Mouse (Mus musculus) adrenal gland, adult (tissue): ENCODE results near the gene St8sia6.

ENCODE experiments used
- DNase-seq, 2 experiments: peaks; one replicate each; pipeline ENCODE4 v3.0.0; 2022 to 2023; ENCODE audit warnings: low spot score in 1 of 2; ENCODE audit not compliant: inconsistent age in 2 of 2

Gene St8sia6

DNA sequence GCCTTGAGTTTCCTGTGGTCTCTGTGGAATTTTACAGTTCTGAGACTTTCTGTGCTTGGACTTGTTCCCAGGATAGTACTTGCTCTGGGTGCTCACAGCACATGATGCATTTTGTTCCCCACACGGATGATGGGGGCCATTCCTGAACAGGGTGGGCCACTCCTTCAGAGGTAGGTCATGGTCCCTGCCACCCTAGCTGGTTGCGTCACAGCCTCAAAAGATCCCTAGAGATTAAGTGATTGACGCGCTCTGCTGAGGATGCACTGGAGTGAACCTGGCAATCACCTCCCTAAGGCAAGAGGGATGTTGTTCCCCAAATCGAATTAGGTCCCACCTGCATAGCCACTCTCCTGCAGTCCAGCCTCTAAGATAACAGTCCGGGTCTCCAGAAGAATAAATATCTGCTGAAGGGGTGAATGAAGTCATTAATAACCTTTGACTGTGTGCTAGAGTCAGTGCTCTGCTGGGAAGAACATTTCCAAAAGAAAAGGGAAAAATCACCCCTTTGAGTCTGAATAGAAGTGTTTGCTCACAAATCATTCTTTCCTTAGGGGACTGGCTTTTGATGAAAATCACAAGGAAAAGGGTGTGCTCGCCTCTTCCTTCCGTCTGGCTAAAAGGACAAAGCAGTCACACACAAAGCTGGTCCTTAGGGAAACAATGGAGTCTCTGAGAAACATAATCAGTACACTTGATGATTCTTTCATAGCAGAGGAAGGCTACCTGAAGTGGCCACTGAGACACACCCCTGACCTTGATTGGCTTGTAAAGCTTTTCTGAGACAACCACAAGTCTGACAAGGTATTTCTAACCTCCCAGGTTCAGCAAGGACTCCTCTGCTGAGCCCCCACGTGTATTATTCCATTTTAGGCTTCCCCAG lies 26.1 kb downstream of the St8sia6 start:
- DNase-seq, result no peak

DNA sequence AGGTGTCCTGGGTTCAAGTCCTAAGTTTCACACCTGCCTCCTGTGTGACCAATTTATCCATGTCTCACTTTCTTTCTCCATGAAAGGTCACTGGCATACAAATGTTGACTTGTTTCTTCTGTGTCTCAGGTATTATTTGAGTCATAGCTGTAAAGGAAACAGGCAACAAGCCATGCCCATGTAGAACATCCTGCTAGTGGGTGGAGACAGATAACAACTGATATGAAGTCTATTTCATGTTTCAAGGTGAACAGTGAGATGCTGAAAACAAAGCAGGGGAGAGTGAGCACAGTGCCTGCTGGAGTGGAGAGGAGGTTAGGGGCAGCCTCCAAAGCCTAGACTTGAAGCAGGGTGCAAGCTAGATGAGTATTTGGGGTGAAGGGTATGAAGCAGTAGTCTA lies 33.5 kb downstream of the St8sia6 start:
- DNase-seq, result no peak

DNA sequence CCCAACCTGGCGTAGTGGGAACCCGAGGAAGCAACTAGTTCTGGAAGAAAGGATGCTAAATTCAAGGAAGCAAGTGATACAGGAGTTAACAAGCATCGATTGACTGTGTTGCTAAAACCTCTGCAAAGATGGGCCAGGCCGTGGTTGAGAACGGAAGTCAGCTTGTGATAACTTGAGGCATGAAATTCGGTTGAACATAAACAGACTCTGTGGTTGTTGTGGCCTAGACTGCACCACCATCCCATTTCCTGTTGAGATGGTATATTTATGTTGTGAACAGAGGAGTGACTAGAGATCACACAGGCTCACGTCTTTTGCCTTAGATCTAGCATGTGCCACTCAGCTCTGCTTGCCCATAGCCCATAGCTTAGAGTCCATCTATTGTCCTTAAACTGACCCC lies 36.5 kb downstream of the St8sia6 start:
- no peak for DNase-seq

DNA sequence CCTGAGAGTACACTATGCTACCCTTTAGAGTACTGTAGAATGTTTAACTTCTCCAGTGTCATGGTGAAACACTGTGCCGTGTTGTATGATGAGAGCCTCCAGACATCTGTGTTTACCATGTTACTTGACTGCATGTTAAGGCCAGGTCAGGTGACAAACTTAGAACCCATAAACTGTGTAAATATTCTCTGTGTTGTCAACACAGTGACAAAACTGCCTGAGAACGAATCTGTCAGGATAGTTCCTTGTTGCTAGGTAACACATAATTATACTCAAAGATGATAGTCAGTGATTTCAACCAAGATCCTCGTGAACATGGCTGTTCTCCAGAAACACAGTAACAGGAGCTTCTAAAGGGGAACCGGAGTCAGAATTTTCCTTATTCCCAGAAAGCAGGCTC lies 38.1 kb downstream of the St8sia6 start:
- DNase-seq, result no peak

DNA sequence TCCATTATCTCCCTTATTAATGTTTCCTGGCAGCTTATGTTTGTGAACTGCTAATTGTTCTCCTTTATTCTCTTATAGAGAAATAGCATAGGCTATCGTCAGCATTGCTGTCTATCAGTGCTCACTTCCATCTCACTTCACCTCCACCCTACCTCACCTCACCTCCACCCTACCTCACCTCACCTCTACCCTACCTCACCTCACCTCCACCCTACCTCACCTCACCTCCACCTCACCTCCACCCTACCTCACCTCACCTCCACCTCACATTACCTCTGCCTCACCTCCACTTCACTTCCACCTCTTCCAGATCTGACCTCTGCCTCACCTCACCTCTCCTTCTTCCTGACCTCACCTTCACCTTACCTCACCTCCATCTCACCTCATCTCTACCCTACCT lies 42.2 kb downstream of the St8sia6 start:
- no peak for DNase-seq

DNA sequence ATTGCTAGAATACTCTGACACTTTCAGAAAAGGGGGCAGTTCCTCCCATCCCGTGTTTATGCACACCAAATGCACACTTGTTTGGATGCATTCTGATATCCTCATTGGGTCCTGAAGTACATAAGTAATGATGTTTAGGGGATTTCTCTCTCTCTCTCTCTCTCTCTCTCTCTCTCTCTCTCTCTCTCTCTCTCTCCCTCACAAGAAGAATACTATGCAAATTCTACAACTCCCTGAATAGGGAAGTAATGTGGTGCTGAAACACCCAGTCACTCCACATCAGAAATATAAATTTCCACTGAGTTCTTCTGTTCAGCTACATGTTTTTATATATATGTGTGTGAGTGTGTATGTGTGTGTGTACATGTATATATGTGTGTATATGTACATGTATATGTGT lies 43.1 kb downstream of the St8sia6 start:
- DNase-seq, result no peak

DNA sequence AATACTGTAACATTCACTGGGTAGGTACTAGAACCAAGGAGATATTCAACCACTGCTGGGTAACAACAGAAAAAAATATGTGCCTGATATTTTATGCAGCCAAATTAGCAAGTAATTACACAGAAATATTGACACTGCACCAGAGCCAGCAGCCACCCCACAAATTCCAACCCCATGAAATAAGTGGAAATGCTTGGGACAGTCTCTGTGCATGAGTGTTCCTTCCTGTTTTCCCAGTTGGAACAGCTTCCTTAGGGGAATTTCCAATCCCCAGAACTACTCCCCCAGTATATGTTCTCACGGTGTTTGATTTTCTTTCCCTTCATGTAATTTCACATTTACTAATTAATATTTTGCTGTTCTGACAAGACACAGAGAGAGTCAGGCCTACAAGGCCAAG lies 43.8 kb downstream of the St8sia6 start:
- DNase-seq, result no peak

DNA sequence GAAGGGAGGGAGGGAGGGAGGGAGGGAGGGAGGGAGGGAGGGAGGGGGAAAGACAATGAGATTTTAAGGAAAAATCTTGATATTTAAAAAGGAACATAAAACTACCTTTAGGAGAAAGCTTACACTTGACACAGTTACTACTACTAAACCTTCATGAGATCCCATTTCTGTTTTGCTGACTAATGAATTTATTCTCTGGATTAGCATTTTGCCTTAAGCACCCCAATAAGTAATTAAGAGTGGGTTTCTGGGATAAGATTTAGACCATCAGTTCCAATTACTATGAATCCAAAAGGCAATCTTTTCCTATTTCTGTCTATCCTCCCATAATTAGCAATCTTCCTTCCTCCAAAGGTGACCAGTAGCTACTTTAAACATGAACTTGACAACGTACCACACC lies 44.7 kb downstream of the St8sia6 start:
- DNase-seq, result no peak

DNA sequence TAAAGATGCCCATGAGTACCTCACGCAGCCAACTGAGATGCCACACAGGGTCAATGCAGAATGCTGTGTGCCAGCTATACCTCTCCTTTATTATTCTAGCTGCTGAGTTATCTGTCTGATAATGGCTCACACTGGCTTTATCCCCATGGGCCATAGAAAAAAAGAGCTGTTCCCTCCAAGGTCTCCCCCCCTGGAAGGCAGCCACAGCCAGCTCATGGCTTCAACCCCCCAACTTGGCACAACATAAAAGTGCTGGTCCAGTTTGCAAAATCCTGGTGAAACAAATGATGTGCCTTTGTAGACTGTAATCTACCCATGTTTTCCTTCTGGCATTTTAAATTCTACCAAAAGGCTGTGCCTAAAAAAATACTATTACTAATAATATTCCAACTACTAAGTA lies 46.3 kb downstream of the St8sia6 start:
- DNase-seq, result peak; percentile 73 to 86

DNA sequence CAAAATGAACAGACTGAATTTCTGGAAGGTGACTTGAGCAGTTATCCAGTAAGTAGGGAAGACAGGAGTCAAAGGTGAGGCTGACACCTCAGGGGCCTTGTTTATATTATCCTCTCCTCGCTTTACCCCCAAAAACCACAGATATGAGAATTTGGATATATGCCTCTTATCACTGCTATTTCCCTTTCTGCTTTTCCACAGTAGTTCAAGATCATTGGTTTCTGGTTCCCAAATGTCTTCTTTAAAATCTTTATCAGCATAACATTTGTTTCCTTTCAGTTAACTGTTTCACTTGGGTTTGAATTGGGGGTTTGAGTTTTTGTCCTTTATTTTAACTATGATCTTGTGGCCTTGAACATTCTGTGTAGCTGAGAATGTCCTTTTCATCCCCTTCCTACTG lies 47.8 kb downstream of the St8sia6 start:
- DNase-seq, result no peak

DNA sequence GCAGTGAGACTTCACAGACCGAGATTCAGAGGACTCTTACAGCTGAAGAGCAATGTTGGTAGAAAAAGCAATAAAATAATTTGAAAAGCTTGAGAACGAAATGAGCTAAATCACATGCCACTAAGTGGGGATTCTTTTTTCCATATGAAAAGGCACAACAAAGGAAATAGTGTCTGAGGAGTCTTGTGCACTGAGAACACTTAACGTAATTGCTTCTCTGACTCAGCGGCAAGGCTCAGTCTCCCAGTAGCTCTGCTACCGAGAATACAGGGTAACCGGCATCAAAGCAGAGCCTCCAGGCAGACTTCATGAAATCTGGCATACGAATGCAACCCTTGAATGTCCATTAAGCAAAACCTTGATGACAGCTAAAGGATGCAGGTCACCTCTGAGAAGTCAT lies 55.2 kb downstream of the St8sia6 start:
- DNase-seq, result no peak

DNA sequence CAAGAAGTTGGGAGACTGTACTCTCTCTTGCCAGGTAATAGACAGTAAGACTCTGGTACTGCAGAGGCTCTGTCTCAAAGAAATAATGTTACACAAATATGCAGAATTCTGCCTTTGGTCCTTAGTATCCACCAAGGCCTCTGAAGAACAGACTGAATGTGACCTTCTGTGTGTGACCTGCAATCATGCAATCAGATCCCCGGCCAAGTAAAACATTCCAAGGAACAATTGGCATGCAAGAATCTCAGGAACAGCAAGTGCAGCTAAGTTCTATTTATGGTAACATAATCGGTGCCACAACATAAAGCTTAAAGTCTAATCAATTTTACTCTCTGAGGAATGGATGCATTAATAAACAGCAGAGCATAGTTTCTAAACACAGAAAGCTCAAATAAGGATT lies 66.0 kb downstream of the St8sia6 start:
- DNase-seq, result peak in 1 of 2 experiments; percentile 36

DNA sequence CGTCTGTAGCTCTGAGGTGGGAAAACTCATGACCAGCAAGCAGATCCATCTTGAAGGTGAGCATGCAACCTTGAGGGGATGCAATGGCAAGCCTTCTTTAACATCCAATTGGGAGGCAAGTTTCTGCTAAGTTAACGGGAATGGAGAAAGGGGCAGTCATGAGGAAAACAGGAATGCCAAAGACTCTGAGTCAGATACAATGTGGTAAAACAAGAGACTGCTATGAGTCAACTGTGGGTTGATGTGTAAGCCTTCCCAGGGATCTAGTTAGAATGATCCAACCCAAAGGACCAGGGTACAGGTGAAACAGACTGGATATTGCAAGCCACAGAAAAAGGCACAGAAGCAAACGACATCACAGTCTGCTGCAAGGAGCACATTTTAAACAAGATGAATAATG lies 68.3 kb downstream of the St8sia6 start:
- no peak for DNase-seq

DNA sequence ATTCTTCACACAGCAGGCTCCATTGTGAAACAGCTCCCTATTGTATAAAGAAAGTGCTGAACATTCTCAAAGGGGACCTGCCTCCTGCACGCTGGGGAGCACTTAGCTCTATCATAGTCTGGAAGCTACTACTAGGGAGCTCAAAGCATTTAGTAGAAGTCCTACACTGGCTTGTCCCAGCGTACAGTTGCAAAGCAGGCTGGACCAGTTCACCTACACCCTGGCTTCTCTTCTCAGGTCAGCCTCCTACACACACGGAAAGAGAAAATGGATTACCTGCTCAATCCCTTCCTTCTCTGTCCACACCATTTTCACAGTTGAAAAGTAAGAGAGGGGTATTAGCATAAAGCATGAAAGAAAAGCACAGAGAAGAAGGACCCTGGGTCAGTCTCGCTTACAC lies 71.6 kb downstream of the St8sia6 start:
- no peak for DNase-seq

DNA sequence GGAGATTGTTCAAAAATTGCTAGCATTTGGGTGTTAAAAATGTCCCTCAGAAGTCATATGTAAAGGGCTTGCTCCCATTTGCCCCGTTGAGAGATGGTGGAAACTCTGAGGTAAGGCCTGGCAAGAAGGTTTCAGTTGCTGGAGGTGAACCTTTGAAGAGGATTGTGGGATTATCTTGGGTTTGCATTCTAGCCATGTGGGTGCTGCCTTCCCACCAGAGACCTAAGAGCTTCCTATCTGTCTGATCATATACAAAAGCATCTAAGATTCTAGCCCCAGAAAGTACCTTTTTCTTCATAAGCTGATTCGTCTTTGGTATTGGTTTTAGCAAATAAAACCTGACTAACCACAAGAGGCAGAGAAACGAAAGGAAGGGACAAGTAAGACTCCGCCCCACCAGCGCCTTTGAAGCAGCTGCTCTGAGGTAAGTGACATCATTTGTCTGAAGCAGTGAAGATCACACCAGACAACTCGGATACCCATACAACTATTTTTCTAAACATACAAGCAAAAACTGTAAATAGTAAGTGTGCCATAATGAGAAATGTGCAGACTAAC lies 75.2 kb downstream of the St8sia6 start:
- no peak for DNase-seq

DNA sequence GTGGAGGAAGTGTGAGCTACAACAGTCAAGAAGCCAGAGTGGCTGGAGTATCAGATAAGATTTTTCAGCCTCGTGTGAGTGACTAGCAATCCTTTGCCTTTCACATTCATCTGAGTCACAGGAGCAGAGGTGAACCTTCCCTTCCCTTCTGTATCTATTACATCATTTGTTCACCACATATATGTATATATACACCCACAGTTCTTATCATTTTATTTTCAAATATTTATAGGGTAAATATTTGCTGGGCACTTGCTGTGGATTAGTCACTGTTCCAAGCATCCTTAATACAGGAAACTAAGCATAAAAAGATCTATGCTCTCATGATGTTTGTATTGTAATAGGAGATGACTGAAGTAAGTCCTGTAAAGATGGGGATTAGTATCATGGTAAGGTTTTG lies 85.1 kb downstream of the St8sia6 start:
- DNase-seq, result no peak

DNA sequence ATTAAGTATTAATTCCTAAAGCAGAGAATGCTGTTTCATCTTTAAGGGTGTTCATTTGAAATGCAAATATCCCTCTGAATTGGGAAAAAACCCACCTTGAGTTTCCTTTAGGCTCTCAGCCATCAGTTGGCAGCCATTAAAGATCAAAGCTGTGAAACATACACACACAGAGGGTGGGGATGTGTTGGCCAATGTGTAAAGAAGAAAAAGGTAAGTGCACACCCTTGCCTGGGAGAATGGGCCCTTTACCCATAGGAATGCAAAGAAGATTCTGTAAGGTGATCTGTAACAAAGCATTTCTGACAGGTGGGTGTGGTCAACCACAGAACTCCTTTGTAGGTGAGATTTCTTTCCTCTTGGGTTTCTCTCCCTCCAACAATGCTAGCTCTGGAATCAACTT lies 96.3 kb downstream of the St8sia6 start:
- no peak for DNase-seq

DNA sequence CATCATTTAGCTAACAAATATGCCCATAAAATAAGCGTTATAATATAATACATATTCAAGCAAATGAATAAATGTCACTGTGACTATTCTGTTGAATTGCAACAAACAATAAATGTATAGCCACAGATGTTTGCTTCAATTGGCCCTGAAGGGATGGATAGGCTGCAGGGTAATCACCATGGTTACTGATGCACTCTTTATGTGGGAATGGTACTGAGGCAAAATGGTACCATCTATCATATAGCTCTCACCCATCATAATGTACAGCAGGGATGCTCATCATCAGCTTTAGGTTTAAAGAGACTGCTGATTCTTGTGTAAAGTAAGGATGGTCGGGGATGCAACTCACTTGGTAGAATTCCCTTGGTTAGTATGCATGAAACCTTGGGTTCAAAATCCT lies 99.4 kb downstream of the St8sia6 start:
- no peak for DNase-seq

DNA sequence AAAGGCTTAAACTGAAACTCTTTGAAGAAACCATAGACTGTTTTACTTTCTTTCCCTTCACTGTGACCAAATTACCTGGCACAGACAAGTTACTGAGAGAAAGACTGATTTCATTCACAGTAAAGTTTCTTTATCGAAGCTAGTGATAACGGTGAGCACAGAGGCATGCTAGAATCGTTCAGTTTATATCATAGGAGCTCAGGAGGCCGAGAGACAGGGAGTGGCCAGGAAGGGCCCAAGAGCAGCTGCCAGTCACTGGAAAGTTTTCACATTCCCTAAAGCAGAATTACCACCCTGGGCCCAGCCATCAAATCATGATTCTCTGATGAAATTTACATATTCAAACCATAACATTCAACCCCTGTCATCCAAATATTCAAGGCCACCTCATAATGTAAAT lies 109.5 kb downstream of the St8sia6 start:
- no peak for DNase-seq

DNA sequence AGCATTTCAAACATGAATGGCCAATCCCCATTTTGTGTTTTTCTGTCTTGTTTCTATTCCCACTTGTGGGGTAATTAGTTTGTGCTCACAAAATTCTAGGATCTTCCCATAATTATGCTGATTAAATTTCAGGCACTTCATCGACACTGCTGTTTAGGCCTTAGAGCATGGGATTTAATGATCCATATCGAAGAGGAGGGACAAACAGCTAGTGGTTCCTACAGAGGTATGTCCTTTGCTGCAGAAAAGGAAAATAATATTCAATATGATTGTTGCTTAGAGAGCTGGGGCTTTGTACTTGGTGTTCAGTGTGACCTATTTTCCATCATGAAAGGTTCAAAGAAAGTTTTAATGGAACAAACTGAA lies 110.7 kb downstream of the St8sia6 start:
- no peak for DNase-seq

DNA sequence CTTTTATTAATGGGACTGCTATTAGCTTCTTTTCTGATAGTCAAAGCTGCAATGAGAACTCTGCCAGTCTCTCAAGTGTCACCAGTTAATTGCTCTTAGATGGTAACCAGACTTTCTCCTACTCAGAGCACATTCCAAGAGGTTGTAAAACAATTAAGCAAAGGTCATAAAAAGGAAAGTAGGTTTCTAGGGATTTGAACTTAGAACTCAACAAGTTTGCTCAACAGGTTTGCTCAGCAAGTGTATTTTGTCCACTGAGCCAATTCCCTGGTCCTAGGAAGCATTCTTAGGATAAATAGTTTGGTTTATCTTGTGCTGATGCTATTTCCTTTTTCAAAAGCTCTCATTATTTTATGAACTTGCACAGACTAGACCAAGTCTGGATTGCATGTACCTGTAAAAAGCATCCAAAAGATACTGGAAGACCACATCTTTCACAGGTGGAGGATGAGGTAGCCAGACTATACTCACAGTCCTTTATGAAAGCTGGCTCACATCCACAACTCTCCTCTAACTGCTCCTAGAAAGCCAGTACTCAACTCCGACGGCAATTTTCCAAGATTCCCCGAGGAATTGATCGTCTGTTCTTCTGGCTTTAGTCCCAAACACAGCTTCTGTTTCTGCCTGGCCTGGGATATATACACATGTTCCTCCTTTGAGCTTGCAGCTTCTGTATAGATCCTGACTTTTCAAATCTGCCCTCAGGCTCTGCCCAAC lies 111.2 kb downstream of the St8sia6 start:
- no peak for DNase-seq

DNA sequence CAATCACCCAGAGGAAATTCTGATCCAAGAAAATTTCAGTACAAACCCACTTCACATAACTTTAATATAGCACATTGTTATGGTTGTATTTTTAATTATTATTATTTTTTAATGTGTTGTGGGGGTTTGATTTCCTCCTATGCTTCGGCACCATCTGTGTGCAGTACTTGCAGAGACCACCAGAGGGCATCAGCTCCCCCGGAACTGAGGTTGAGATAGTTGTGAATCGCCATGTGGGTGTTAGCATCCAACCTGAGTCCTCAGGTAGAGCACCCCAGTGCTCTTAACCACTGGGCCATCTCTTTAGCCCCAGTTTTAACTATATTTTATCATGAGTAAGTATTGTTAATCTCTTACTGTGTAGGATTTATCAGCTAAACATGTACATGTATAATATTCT lies 120.9 kb downstream of the St8sia6 start:
- peak in 1 of 2 experiments; percentile 49 for DNase-seq
